Mouse (Mus musculus) lung, embryonic 16.5 days (tissue): ENCODE data around the gene Cstf3. TPM values are rescaled to one million over a fixed set of nuclear protein-coding genes. Genes with fewer than 3 reads are reported as not detected.

Source experiments
- ATAC-seq: fragments of 200-750 bp; cut with Nextera tagmentation; 2 replicates; pipeline ENCODE4 v1.8.0; 2017; ENCODE audit warnings: low read depth, mild to moderate bottlenecking, moderate library complexity
- H3K27ac ChIP-seq: fragments of 300-500 bp; sonication (generic); 2 replicates; pipeline ENCODE4 v1.5.1; 2014; ENCODE audit warnings: mild to moderate bottlenecking, control low read depth, low read length
- H3K27me3 ChIP-seq: fragments of 300-500 bp; sonication (generic); 2 replicates; pipeline ENCODE4 v1.6.1; 2014; ENCODE audit warnings: low read depth, low read length, mixed read lengths; ENCODE audit not compliant: control insufficient read depth, insufficient read depth
- H3K36me3 ChIP-seq: fragments of 300-500 bp; sonication (generic); 2 replicates; pipeline ENCODE4 v1.6.1; 2014; ENCODE audit warnings: low read length; ENCODE audit not compliant: control insufficient read depth, insufficient read depth
- H3K4me1 ChIP-seq: fragments of 300-500 bp; sonication (generic); replicated peaks from 2 replicates; pipeline ENCODE4 v1.6.1; 2014; ENCODE audit warnings: low read length, mixed read lengths; ENCODE audit not compliant: control insufficient read depth, insufficient read depth
- H3K4me2 ChIP-seq: fragments of 300-500 bp; sonication (generic); 2 replicates; pipeline ENCODE4 v1.6.1; 2014; ENCODE audit warnings: low read depth, low read length, control low read depth
- H3K4me3 ChIP-seq: fragments of 300-500 bp; sonication (generic); 2 replicates; pipeline ENCODE4 v1.5.1; 2014; ENCODE audit warnings: mild to moderate bottlenecking, low read length, control low read depth
- H3K9ac ChIP-seq: fragments of 300-500 bp; sonication (generic); 2 replicates; pipeline ENCODE4 v1.6.1; 2014; ENCODE audit warnings: low read length, control low read depth
- H3K9me3 ChIP-seq: fragments of 300-500 bp; sonication (generic); 2 replicates; pipeline ENCODE4 v1.6.1; 2016; ENCODE audit warnings: low read length; ENCODE audit not compliant: control insufficient read depth
- WGBS: fragments of 180-500 bp; shearing (Covaris S2); extraction: QIAGEN DNeasy Blood & Tissue Kit; methylation state at CpG from one replicate; pipeline ENCODE4 v1.1.7; 2014; 5-methylcytosine and 5-hydroxymethylcytosine counted together
- polyA plus RNA-seq: library from polyadenylated mRNA; unstranded; fragments of >200 nt; fragmentation: Nextera tagmentation; extraction: Ambion mirVana; gene quantifications from 2 replicates; pipeline ENCODE4 v1.2.1, GENCODE M21; 2015

Cstf3 gene
- polyA plus RNA-seq, 1 experiment from 2014 or later, result 60.5 TPM

DNA sequence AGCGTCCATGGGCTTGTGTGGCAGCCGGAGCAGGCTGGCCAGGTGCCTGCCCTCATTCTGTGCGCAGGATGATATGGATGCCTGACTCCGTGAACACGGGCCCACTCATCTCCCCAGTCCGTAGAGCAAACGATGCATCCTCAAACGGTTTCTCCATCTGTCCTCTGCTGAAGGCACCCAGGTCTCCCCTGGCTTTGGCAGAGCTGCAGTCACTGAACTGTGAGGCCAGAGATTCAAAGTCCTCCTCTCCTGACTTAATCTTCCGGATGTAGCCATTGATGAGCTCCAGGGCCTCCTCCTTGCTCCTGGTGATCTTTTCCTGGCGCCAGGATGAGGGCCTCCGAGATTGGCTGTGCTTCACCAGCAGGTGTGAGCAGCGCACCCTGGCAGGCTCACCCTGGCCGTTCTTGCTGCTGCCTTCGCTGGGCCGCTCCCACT lies 124.0 kb downstream of the Cstf3 start:
- Histone ChIP-seq H3K36me3 (no peaks in the 10 kb centered on the region), H3K9me3 (no peaks in the 10 kb centered on the region), H3K27ac (no peak overlapping the region), H3K4me1 (peaks cover 2% of the 10 kb centered on the region; the same call in 1 of the 2 replicates), H3K9ac (no peak overlapping the region), H3K4me2 (no peak overlapping the region), H3K27me3 (no peaks in the 10 kb centered on the region), H3K4me3 (no peak overlapping the region)
- WGBS, result 44% methylated on average over 15 of the region's 15 CpGs
- no peak for ATAC-seq

Other genes with a start within 250 kb of the Cstf3 start
- gene D430041D05Rik, start 179.5 kb upstream of the Cstf3 start, polyA plus RNA-seq, result 0.70 and 0.75 TPM in 2 replicates
- 15.5 and 15.6 TPM in 2 replicates for gene Hipk3, start 96.1 kb upstream of the Cstf3 start, polyA plus RNA-seq
- gene Tcp11l1, start 121.6 kb downstream of the Cstf3 start, polyA plus RNA-seq, result 20.1 and 22.8 TPM in 2 replicates
- gene Pin1rt1, start 125.9 kb downstream of the Cstf3 start, polyA plus RNA-seq, result 0.18 and 0.21 TPM in 2 replicates
- 7.5 and 8.0 TPM in 2 replicates for gene Depdc7, start 152.4 kb downstream of the Cstf3 start, polyA plus RNA-seq
- gene Qser1, start 226.2 kb downstream of the Cstf3 start, polyA plus RNA-seq, result 8.3 and 9.3 TPM in 2 replicates